Comparison of ENCODE assay signal across 14 mouse cellular contexts in the genomic region with DNA sequence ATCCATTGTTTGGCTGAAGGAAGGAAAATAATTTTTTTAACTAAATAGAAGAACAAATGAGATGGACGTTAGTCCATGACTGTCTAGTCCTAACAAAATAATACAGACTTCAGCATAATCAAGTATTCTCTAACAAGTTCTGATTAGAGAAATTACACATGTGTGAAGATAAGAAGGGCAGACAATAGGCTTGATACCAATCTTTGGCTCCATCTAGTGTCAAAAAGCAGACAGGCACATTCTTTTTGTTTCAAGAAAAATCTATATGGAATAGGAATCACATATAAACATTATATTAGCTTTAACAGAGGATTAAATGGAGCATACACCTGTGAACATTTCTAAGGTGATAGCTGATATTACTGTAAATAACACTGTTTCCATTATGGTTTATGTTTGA.
DNase-seq lines count a peak whose midpoint lies in the region; ATAC-seq and TF ChIP-seq lines count a peak whose summit lies in the region.
"Had no signal": no experiment of that assay in that cellular context is flagged by ENCODE, and none has a peak within 500 bp of the region (broad histone marks: within the 10 kb centered on the region; RNA-seq: fewer than 3 reads in every experiment).

No protein-coding gene starts in this region.

- no peaks in the 10 kb centered on the region for H3K4me1 ChIP-seq in forebrain, postnatal 0 days (ENCODE audit: insufficient read depth)
- H3K4me1 ChIP-seq in forebrain, embryonic 12.5 days: no peaks in the 10 kb centered on the region
- H3K4me1 ChIP-seq in liver, adult 2 months (ENCODE audit: control insufficient read depth, insufficient read depth, low read length): no peaks in the 10 kb centered on the region
- no peaks in the 10 kb centered on the region for H3K4me1 ChIP-seq in liver, embryonic 11.5 days (replicated peaks; ENCODE audit: control insufficient read depth, insufficient read depth, low read length)
- H3K4me1 ChIP-seq: hindbrain, embryonic 15.5 days had no signal

- H3K9me3 ChIP-seq in forebrain, postnatal 0 days (ENCODE audit: low read length): no peaks in the 10 kb centered on the region
- H3K9me3 ChIP-seq in forebrain, embryonic 12.5 days: no peaks in the 10 kb centered on the region
- no peaks in the 10 kb centered on the region for H3K9me3 ChIP-seq in liver, embryonic 11.5 days (ENCODE audit: control insufficient read depth, low read length)
- H3K9me3 ChIP-seq: hindbrain, embryonic 15.5 days had no signal

- 27% methylated on average over 1 of the region's 1 CpGs for WGBS in forebrain, postnatal 0 days
- WGBS in forebrain, embryonic 12.5 days: 35% methylated on average over 1 of the region's 1 CpGs
- 40% methylated on average over 1 of the region's 1 CpGs for WGBS in liver, adult 2 months
- 25% methylated on average over 1 of the region's 1 CpGs for WGBS in liver, embryonic 11.5 days

- no peak overlapping the region for H3K4me3 ChIP-seq in forebrain, postnatal 0 days (ENCODE audit: low read depth, low read length)
- H3K4me3 ChIP-seq in forebrain, embryonic 12.5 days (replicated peaks): no peak overlapping the region
- H3K4me3 ChIP-seq in liver, adult 2 months (ENCODE audit: insufficient read depth, low read depth, low read length): no peak overlapping the region
- no peak overlapping the region for H3K4me3 ChIP-seq in liver, embryonic 11.5 days (ENCODE audit: low read depth, low read length)
- H3K4me3 ChIP-seq: hindbrain, embryonic 15.5 days had no signal

- TF ChIP-seq POLR2A in liver, adult 2 months (IDR thresholded peaks at IDR 0.05; ENCODE audit: extremely low read depth, insufficient read depth, low read length): no peak

- DNase-seq in forebrain, postnatal 0 days: peak; percentile 58
- peak; percentile 3 for DNase-seq in liver, adult 2 months (ENCODE audit: extremely low read depth, low read depth, low spot score)
- no peak for DNase-seq in liver, embryonic 11.5 days (ENCODE audit: low spot score)
- DNase-seq in adipocyte (ENCODE audit: low spot score): peak; percentile 1
- DNase-seq in retina, postnatal 1 day: peak; percentile 47
- no peak for DNase-seq in spleen, adult 12 weeks (ENCODE audit: low spot score)
- DNase-seq in kidney, postnatal 10 days: no peak
- DNase-seq: adrenal gland, adult 2 months; cerebellum, adult 18-20 months; heart, adult 11 months; layer of hippocampus, postnatal 36 days had no signal

- ATAC-seq in forebrain, postnatal 0 days: no peak; the same call in 1 of the 2 replicates
- no peak for ATAC-seq in forebrain, embryonic 12.5 days (ENCODE audit: low FRiP score)
- ATAC-seq in liver, embryonic 11.5 days (replicated peaks; ENCODE audit: low FRiP score): no peak

- H3K36me3 ChIP-seq in forebrain, postnatal 0 days (ENCODE audit: insufficient read depth): no peaks in the 10 kb centered on the region
- H3K36me3 ChIP-seq in forebrain, embryonic 12.5 days (replicated peaks): no peaks in the 10 kb centered on the region
- no peaks in the 10 kb centered on the region for H3K36me3 ChIP-seq in liver, adult 2 months (ENCODE audit: control insufficient read depth, insufficient read depth, low read length)
- no peaks in the 10 kb centered on the region for H3K36me3 ChIP-seq in liver, embryonic 11.5 days (ENCODE audit: control insufficient read depth, insufficient read depth, low read length)
- H3K36me3 ChIP-seq: hindbrain, embryonic 15.5 days had no signal

- H3K27me3 ChIP-seq in forebrain, postnatal 0 days (ENCODE audit: insufficient read depth, low read length): no peaks in the 10 kb centered on the region
- H3K27me3 ChIP-seq in forebrain, embryonic 12.5 days: no peaks in the 10 kb centered on the region
- no peaks in the 10 kb centered on the region for H3K27me3 ChIP-seq in liver, adult 2 months (ENCODE audit: control insufficient read depth, insufficient read depth, low read length)
- H3K27me3 ChIP-seq in liver, embryonic 11.5 days (replicated peaks; ENCODE audit: control insufficient read depth, insufficient read depth, low read length): no peaks in the 10 kb centered on the region
- H3K27me3 ChIP-seq: hindbrain, embryonic 15.5 days had no signal

- no peak overlapping the region for H3K4me2 ChIP-seq in forebrain, postnatal 0 days (ENCODE audit: low read depth)
- H3K4me2 ChIP-seq in forebrain, embryonic 12.5 days: no peak overlapping the region
- no peak overlapping the region for H3K4me2 ChIP-seq in liver, embryonic 11.5 days
- H3K4me2 ChIP-seq: hindbrain, embryonic 15.5 days had no signal

- no peak overlapping the region for H3K27ac ChIP-seq in forebrain, postnatal 0 days (ENCODE audit: low read depth, low read length)
- no peak overlapping the region for H3K27ac ChIP-seq in forebrain, embryonic 12.5 days
- no peak overlapping the region for H3K27ac ChIP-seq in liver, adult 2 months (replicated peaks; ENCODE audit: insufficient read depth, low read depth, low read length)
- H3K27ac ChIP-seq in liver, embryonic 11.5 days (ENCODE audit: low read depth, low read length): no peak overlapping the region
- H3K27ac ChIP-seq: hindbrain, embryonic 15.5 days; liver, embryonic 14.5 days had no signal

- H3K79me2 ChIP-seq in liver, adult 2 months (ENCODE audit: control insufficient read depth, insufficient read depth, low read length): no peaks in the 10 kb centered on the region

- no peak overlapping the region for H3K9ac ChIP-seq in forebrain, postnatal 0 days
- no peak overlapping the region for H3K9ac ChIP-seq in forebrain, embryonic 12.5 days
- H3K9ac ChIP-seq in liver, adult 2 months (ENCODE audit: low read depth, low read length): no peak overlapping the region
- H3K9ac ChIP-seq in liver, embryonic 11.5 days (ENCODE audit: low read depth, low read length): no peak overlapping the region
- H3K9ac ChIP-seq: hindbrain, embryonic 15.5 days; liver, embryonic 14.5 days had no signal

- TF ChIP-seq CTCF in forebrain, postnatal 0 days (IDR thresholded peaks at IDR 0.05; ENCODE audit: low read depth): peak; percentile 73
- TF ChIP-seq CTCF in liver, adult 2 months (IDR thresholded peaks at IDR 0.05; ENCODE audit: low read depth, low read length): no peak

Comparison
In these comparisons a context has a peak if more than half of its experiments do, and no peak if none do; other contexts are left out.
1. DNase-seq: peak in forebrain, postnatal 0 days (single experiment), liver, adult 2 months (single experiment), adipocyte (single experiment) and retina, postnatal 1 day (single experiment); none in liver, embryonic 11.5 days (single experiment), spleen, adult 12 weeks (single experiment) and kidney, postnatal 10 days (single experiment).